Mouse (Mus musculus) intestine, embryonic 14.5 days (tissue): ENCODE measurements around the gene Cox14. TPM values are rescaled to one million over a fixed set of nuclear protein-coding genes. Genes with fewer than 3 reads are reported as not detected.

Source experiments
- ATAC-seq: fragments of 200-750 bp; cut with Nextera tagmentation; replicated peaks from 2 replicates; pipeline ENCODE4 v1.8.0; 2017; ENCODE audit warnings: low read depth, moderate number of reproducible peaks, moderate TSS enrichment, moderate library complexity; ENCODE audit not compliant: low FRiP score, low TSS enrichment
- DNase-seq: peaks from one replicate; pipeline ENCODE4 v3.0.0-alpha.2; 2018; ENCODE audit warnings: low spot score
- H3K27ac ChIP-seq: fragments of 300-500 bp; sonication (generic); 2 replicates; pipeline ENCODE4 v1.5.1; 2014; ENCODE audit warnings: low read depth, mild to moderate bottlenecking, control low read depth
- H3K27me3 ChIP-seq: fragments of 300-500 bp; sonication (generic); replicated peaks from 2 replicates; pipeline ENCODE4 v1.6.1; 2014; ENCODE audit warnings: low read length, control low read depth; ENCODE audit not compliant: control insufficient read depth, insufficient read depth
- H3K36me3 ChIP-seq: fragments of 300-500 bp; sonication (generic); 2 replicates; pipeline ENCODE4 v1.6.1; 2014; ENCODE audit warnings: low read length, control low read depth; ENCODE audit not compliant: control insufficient read depth, insufficient read depth
- H3K4me1 ChIP-seq: fragments of 300-500 bp; sonication (generic); replicated peaks from 2 replicates; pipeline ENCODE4 v1.6.1; 2014; ENCODE audit warnings: low read length, control low read depth, mixed read lengths; ENCODE audit not compliant: control insufficient read depth, insufficient read depth
- H3K4me2 ChIP-seq: fragments of 300-500 bp; sonication (generic); 2 replicates; pipeline ENCODE4 v1.6.1; 2014; ENCODE audit warnings: low read length
- H3K4me3 ChIP-seq: fragments of 300-500 bp; sonication (generic); 2 replicates; pipeline ENCODE4 v1.5.1; 2014; ENCODE audit warnings: low read depth, low read length, control low read depth, mixed read lengths
- H3K9ac ChIP-seq: fragments of 300-500 bp; sonication (generic); 2 replicates; pipeline ENCODE4 v1.6.1; 2014; ENCODE audit warnings: mild to moderate bottlenecking, low read length
- H3K9me3 ChIP-seq: fragments of 300-500 bp; sonication (generic); 2 replicates; pipeline ENCODE4 v1.6.1; 2016; ENCODE audit warnings: low read length, control low read depth; ENCODE audit not compliant: control insufficient read depth
- WGBS: fragments of 180-500 bp; shearing (Covaris S2); extraction: QIAGEN DNeasy Blood & Tissue Kit; methylation state at CpG from one replicate; pipeline ENCODE4 v1.1.7; 2014; 5-methylcytosine and 5-hydroxymethylcytosine counted together
- polyA plus RNA-seq: library from polyadenylated mRNA; unstranded; fragments of >200 nt; fragmentation: Nextera tagmentation; extraction: Ambion mirVana; gene quantifications from 2 replicates; pipeline ENCODE4 v1.2.1, GENCODE M21; 2014

Gene Cox14
- polyA plus RNA-seq, 1 experiment from 2014 or later = 206 TPM

DNA sequence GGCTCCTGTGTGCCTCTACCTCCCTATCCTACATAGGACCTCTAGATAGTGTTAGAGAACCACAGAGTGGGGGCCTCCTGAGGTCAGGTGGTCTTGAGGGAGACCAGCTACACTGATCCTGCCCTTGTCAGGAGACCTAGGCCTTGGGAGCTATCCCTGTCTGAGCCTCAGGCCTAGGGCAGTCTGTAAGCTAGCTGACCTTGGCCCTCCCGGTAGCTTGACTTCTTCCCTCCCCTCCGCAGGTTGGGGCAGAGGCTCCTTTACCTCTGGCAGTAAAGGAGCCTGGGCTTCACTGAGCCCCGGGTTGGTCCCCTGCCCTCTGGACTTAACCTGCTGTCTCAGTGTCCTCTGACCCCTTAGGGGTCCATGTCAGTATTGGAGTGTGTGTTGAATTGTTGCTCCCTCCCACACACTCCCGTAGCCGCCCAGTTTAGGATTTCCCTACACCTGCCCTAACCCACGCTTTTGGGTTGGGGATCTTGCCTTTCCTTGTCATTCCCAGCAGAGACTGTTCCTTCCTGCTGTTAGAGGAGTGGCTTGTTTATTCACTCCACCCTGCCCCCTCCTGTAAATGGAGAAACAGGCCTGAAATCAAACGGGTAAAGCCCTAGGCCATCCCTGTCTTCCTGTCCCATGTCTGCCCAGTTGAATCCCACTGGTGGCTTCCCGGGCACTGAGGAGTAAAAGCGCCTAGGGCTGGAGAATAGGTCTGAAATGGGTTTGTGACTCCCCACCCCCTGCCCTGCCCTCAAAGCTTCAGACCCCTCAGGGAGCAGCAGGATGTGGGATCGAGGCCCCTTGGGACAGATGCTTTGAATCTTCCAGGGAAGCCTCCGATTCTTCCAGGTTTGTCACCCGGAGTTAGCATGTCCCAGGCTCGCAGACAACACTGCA, 12.5 kb upstream of the Cox14 start:
- Histone ChIP-seq H3K36me3 (peaks cover 70% of the 10 kb centered on the region), H3K4me2 (no peak overlapping the region), H3K27me3 (no peaks in the 10 kb centered on the region), H3K27ac (no peak overlapping the region), H3K9me3 (no peaks in the 10 kb centered on the region), H3K4me3 (no peak overlapping the region), H3K9ac (no peak overlapping the region), H3K4me1 (no peaks in the 10 kb centered on the region)
- WGBS = 70% methylated on average over 13 of the region's 13 CpGs
- DNase-seq (no peak), ATAC-seq (no peak)

DNA sequence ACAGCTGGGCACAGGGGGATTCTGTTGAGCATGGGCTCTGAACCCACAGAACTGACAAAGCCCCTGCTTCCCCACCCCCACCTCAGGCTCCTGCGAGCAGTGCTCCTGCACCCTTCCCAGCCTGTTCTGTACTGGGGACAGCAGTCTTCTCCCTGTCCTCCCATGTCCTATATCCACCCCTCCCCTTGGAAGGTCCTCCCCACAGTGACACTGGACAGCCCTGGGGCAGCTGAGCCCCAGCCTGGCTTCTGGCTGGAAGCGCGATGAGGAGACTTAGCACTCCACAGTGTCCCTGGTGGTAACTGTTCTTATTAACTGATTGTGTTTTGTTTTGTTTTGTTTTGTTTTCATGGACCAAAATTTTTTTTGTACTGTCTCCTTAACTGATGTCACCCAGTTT, 11.8 kb upstream of the Cox14 start:
- WGBS = 82% methylated on average over 3 of the region's 3 CpGs
- Histone ChIP-seq H3K36me3 (peaks cover 65% of the 10 kb centered on the region), H3K9ac (no peak overlapping the region), H3K27me3 (no peaks in the 10 kb centered on the region), H3K4me3 (no peak overlapping the region), H3K4me1 (no peaks in the 10 kb centered on the region), H3K27ac (no peak overlapping the region), H3K9me3 (no peaks in the 10 kb centered on the region), H3K4me2 (no peak overlapping the region)
- ATAC-seq (no peak), DNase-seq (no peak)

DNA sequence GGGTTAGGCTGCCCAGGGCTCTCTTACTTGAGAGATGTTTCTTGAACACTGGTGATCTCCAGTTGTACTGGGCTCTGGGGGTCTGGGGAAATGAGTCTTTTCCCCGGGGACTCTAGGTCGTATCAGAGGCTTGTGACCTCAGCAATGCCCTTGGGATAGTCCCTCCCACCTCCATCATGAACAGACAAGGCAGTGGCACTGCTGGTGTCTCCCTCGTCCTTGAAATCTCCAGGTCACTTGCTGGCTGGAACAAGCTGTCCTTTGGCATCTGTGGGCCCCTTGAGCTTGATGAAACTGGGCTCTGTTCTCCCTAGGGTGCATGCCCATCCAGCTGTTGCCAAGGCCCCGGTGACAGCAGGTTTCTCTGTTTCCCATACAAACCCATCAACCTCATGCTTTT, 11.2 kb upstream of the Cox14 start:
- H3K27ac ChIP-seq = no peak overlapping the region
- no peak overlapping the region for H3K9ac ChIP-seq
- no peaks in the 10 kb centered on the region for H3K9me3 ChIP-seq
- 63% methylated on average over 4 of the region's 4 CpGs for WGBS
- H3K36me3 ChIP-seq = peaks cover 59% of the 10 kb centered on the region
- no peaks in the 10 kb centered on the region for H3K27me3 ChIP-seq
- no peak overlapping the region for H3K4me2 ChIP-seq
- no peaks in the 10 kb centered on the region for H3K4me1 ChIP-seq
- no peak for ATAC-seq
- DNase-seq = no peak
- H3K4me3 ChIP-seq = no peak overlapping the region

DNA sequence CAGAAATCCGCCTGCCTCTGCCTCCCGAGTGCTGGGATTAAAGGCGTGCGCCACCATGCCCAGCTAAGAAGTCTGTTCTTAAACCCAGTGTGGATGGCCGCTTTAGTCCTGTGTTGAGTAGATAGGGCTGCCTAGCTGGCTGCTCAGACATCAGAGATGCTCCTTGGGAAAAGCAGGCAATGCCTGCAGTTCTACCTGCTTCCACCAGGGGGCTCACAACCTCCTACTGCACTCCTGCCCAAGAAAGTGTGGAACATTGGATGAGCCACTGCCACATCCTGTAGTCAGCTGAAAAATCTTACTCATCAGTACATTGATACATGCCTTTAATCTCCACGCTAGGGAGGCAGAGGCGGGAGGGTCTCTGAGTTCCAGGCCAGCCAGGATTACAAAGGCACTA, 10.6 kb upstream of the Cox14 start:
- no peaks in the 10 kb centered on the region for H3K27me3 ChIP-seq
- no peak overlapping the region for H3K27ac ChIP-seq
- H3K4me1 ChIP-seq = no peaks in the 10 kb centered on the region
- no peak overlapping the region for H3K4me3 ChIP-seq
- H3K9me3 ChIP-seq = no peaks in the 10 kb centered on the region
- DNase-seq (peak; percentile 82), ATAC-seq (peak; percentile 29)
- WGBS = 50% methylated on average over 7 of the region's 7 CpGs
- peaks cover 52% of the 10 kb centered on the region for H3K36me3 ChIP-seq
- H3K9ac ChIP-seq = no peak overlapping the region
- no peak overlapping the region for H3K4me2 ChIP-seq

DNA sequence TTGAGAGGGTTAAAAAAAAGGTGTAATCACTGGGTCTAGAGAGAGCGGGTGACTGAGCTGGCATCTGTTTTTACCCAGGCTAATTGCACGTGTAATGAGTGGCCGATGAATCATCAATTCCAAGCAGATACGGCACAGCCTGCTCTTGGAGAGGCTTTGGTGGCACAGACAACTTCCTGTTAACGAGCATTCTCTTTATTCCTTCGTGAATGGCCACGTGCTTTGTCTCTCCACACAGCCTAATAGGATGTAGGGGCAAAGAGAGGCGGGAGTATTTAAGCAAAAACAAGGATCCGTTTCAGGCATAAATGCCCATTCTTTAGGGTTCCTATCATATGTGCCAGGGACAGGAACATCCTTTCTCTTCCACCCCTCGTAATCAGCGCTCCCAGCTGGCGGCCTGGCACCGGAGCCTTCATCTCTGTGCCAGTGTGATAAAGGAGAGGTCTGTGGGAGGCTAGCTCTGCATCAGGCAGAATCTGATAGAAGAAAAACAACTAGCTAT, 10.0 kb upstream of the Cox14 start:
- H3K4me3 ChIP-seq = no peak overlapping the region
- H3K27ac ChIP-seq = no peak overlapping the region
- no peak for ATAC-seq
- peaks cover 47% of the 10 kb centered on the region for H3K36me3 ChIP-seq
- 82% methylated on average over 13 of the region's 13 CpGs for WGBS
- H3K4me1 ChIP-seq = no peaks in the 10 kb centered on the region
- H3K9ac ChIP-seq = no peak overlapping the region
- no peak overlapping the region for H3K4me2 ChIP-seq
- no peaks in the 10 kb centered on the region for H3K9me3 ChIP-seq
- H3K27me3 ChIP-seq = no peaks in the 10 kb centered on the region
- no peak for DNase-seq

DNA sequence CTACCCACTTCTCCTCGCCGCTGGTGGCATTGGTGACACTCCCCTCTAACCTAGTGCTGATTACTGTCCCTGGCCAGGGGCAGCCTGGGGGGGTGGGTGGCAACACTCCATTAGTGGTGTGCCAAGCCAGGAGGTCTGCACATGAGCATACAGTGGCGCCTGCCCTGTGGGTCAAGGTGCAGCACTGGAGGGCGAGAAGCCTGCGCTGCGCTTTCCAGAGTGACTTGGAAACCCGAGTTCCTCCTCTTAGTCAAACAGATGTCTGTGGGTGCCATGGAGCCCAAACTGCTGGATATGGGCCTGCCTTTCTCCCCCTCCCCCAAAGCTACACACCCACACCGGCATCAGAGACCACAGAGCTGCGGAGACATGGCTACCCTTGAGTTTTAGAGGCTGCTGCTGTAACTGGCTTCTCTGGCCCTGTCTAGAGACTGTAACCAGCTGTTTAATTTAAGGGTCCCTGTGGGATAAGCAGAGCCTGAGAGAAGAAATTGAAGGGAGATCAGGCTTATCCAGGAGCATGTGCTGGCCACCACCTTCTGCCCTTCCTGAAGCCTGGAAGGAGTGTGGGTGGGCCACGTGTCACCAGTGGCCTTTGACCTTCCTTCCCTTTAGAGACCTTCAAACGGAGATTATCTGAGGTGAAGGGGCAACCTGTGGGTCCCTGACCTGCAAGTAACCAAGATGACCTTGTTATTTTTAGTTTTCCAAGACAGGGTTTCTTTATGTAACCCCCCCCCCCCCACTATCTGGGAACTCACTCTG, 9.3 kb upstream of the Cox14 start:
- Histone ChIP-seq H3K4me2 (no peak overlapping the region), H3K4me3 (no peak overlapping the region), H3K9me3 (no peaks in the 10 kb centered on the region), H3K27ac (no peak overlapping the region), H3K36me3 (peaks cover 39% of the 10 kb centered on the region), H3K4me1 (no peaks in the 10 kb centered on the region), H3K27me3 (no peaks in the 10 kb centered on the region), H3K9ac (no peak overlapping the region)
- ATAC-seq (no peak), DNase-seq (no peak)
- WGBS = 69% methylated on average over 11 of the region's 11 CpGs

DNA sequence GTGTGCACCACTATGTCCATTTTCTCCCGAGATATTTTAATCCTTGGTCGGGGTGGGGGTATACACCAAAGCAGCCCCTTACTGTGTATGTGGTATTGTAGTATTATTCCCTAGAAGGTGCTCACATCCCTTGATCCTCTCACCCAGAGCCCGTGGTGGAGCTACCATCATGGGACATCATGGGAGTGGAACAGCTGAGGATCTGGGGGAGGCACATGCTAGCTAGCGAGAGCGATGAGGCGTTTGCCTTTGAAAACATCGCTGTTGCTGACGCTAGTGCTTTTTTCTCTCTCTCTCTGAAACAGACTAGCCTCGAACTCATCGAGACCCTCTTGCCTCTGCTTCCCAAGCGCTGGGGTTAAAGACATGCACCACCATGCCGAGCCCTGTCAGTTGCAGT, 8.6 kb upstream of the Cox14 start:
- no peak for DNase-seq
- WGBS = 88% methylated on average over 12 of the region's 12 CpGs
- H3K4me1 ChIP-seq = no peaks in the 10 kb centered on the region

DNA sequence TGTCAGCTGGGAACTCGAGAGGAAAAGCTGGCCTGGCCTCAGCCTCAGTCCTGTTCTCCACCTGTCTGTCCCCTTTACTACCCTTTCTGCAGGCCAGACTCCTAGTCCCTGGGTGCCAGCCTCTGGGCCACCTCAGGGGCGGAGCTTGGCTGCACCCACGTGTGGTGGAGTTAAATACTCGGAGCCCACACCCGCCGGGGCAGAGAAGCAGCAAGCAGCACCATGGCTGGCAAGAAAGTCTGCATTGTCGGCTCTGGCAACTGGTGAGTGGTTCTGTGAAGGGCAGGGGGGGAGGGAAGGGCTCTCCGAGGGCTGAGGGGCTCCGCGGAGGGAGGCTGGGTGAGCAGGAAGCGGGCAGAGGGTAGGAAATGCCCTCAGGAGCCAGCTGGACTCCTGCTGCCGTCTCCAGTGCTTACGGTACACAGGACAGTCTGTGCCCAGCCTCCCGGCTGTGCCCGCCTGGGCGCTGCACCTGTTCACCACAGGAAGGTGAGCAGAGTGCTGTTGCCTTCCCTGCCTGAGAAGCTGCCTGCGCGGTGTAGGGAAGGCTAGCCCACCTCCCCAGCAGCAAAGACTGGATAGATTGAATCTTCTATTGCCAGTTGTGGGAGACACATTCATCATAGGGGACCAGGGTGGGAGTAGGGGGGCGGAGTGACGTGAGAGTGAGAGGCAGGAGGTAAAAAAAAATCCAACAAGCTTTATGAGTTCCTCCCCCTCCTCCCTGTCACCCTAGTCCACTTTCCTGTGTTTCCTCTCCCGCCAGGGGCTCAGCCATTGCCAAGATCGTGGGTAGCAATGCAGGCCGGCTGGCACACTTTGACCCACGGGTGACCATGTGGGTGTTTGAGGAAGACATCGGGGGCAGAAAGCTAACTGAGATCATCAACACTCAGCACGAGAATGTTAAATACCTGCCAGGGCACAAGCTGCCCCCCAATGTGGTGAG, 7.8 kb upstream of the Cox14 start, which contains the start of gene Gpd1:
Gene Gpd1 (plus strand): TSS at position 130 of the 949 bp plus-strand sequence.
- H3K4me3 ChIP-seq = no peak within 1 kb of the TSS
- H3K27ac ChIP-seq = no peak within 1 kb of the TSS
- ATAC-seq = no peak
- peaks cover 24% of the 10 kb centered on the region for H3K36me3 ChIP-seq
- H3K4me1 ChIP-seq = no peaks in the 10 kb centered on the region
- WGBS = 66% methylated on average over 26 of the region's 26 CpGs
- no peaks in the 10 kb centered on the region for H3K27me3 ChIP-seq
- no peak within 1 kb of the TSS for H3K4me2 ChIP-seq
- H3K9me3 ChIP-seq = no peaks in the 10 kb centered on the region
- no peak within 1 kb of the TSS for H3K9ac ChIP-seq
- no peak for DNase-seq

More for the DNA sequence above, 8.6 kb upstream of the Cox14 start:
- Histone ChIP-seq H3K27me3 (no peaks in the 10 kb centered on the region), H3K27ac (no peak overlapping the region), H3K9ac (no peak overlapping the region), H3K36me3 (peaks cover 33% of the 10 kb centered on the region), H3K9me3 (no peaks in the 10 kb centered on the region), H3K4me2 (no peak overlapping the region), H3K4me3 (no peak overlapping the region)
- ATAC-seq = no peak
